Mouse (Mus musculus): ENCODE measurements around the gene Gnao1.

GRCm38 (mm10) chr8:93830626-93831025, 20.9 kb downstream of the Gnao1 start:
- TF ChIP-seq CTCF (IDR thresholded peaks at IDR 0.05; ENCODE audit: low read depth), result no peak
- TF ChIP-seq EP300 (IDR thresholded peaks at IDR 0.05; ENCODE audit: low read depth), result no peak
